Mouse (Mus musculus) macrophage (primary cell): ENCODE results near the gene Cd27. TPM values are rescaled to one million over a fixed set of nuclear protein-coding genes. Genes with fewer than 3 reads are reported as not detected.

Experiments used
- H3K27ac ChIP-seq: fragments of 350-480 bp; formaldehyde crosslinking; 2 replicates; pipeline ENCODE4 v1.9.0; 2021
- H3K36me3 ChIP-seq: fragments of 350-480 bp; formaldehyde crosslinking; 2 replicates; pipeline ENCODE4 v1.9.0; 2021; ENCODE audit errors: inconsistent target
- H3K4me3 ChIP-seq: fragments of 350-480 bp; formaldehyde crosslinking; 2 replicates; pipeline ENCODE4 v1.9.0; 2021; ENCODE audit errors: inconsistent target
- H3K79me2 ChIP-seq: fragments of 350-480 bp; formaldehyde crosslinking; 2 replicates; pipeline ENCODE4 v1.9.0; 2021; ENCODE audit errors: inconsistent target
- WGBS: methylation state at CpG from one replicate; pipeline ENCODE4 v1.1.7; 2026; ENCODE audit warnings: inconsistent platforms; ENCODE audit not compliant: missing documents; 5-methylcytosine and 5-hydroxymethylcytosine counted together
- polyA plus RNA-seq: library from polyadenylated mRNA; stranded (reverse); fragments of 250-400 nt; gene quantifications from 3 replicates; pipeline ENCODE4 v1.2.4, GENCODE M21; 2018; ENCODE audit warnings: inconsistent platforms

Cd27 gene
- polyA plus RNA-seq, 1 experiment from 2014 or later: not detected

GRCm38 (mm10) chr6:125233816-125234519, 2.8 kb downstream of the Cd27 start:
- Histone ChIP-seq H3K27ac (no peak overlapping the region), H3K36me3 (peaks cover 7% of the 10 kb centered on the region; the same call in 1 of the 2 replicates), H3K4me3 (no peak overlapping the region), H3K79me2 (no peaks in the 10 kb centered on the region)
- 47% methylated on average over 7 of the region's 7 CpGs for WGBS

- peak overlapping the region; percentile 95 for H3K27ac ChIP-seq
- peak overlapping the region; percentile 95; the same call in 1 of the 2 replicates for H3K4me3 ChIP-seq
- WGBS: 58% methylated on average over 6 of the region's 6 CpGs
- H3K79me2 ChIP-seq: no peaks in the 10 kb centered on the region
- peaks cover 21% of the 10 kb centered on the region; the same call in 1 of the 2 replicates for H3K36me3 ChIP-seq
Observed at GRCm38 (mm10) chr6:125232516-125232915, 4.3 kb downstream of the Cd27 start.

- 19% methylated on average over 4 of the region's 4 CpGs for WGBS
- Histone ChIP-seq H3K79me2 (no peaks in the 10 kb centered on the region), H3K36me3 (peaks cover 26% of the 10 kb centered on the region)
Observed at GRCm38 (mm10) chr6:125232045-125232437, 4.8 kb downstream of the Cd27 start.

GRCm38 (mm10) chr6:125231117-125232044, 5.4 kb downstream of the Cd27 start, which contains the start of gene Tapbpl:
Gene Tapbpl (minus strand): TSS chr6:125231860.
- peaks cover 33% of the 10 kb centered on the region for H3K36me3 ChIP-seq
- H3K79me2 ChIP-seq: no peaks in the 10 kb centered on the region
- WGBS: 2% methylated on average over 14 of the region's 16 CpGs
- peak within 1 kb of the TSS; percentile 95 for H3K27ac ChIP-seq
- peak within 1 kb of the TSS; percentile 95 for H3K4me3 ChIP-seq

More at GRCm38 (mm10) chr6:125232045-125232437, 4.8 kb downstream of the Cd27 start:
- Histone ChIP-seq H3K4me3 (peak overlapping the region; percentile 95), H3K27ac (peak overlapping the region; percentile 95)

- Histone ChIP-seq H3K79me2 (no peaks in the 10 kb centered on the region), H3K27ac (no peak overlapping the region), H3K36me3 (peaks cover 41% of the 10 kb centered on the region), H3K4me3 (no peak overlapping the region; the same call in 1 of the 2 replicates)
- WGBS: 68% methylated on average over 7 of the region's 9 CpGs
Observed at GRCm38 (mm10) chr6:125230571-125230970, 6.2 kb downstream of the Cd27 start.

- Histone ChIP-seq H3K79me2 (no peaks in the 10 kb centered on the region), H3K36me3 (peaks cover 69% of the 10 kb centered on the region), H3K27ac (no peak overlapping the region), H3K4me3 (no peak overlapping the region)
- 90% methylated on average over 5 of the region's 5 CpGs for WGBS
Observed at GRCm38 (mm10) chr6:125225518-125226115, 11.2 kb downstream of the Cd27 start.

- Histone ChIP-seq H3K36me3 (peaks cover 52% of the 10 kb centered on the region), H3K27ac (no peak overlapping the region), H3K4me3 (no peak overlapping the region), H3K79me2 (no peaks in the 10 kb centered on the region; the same call in 1 of the 2 replicates)
- 61% methylated on average over 3 of the region's 3 CpGs for WGBS
Observed at GRCm38 (mm10) chr6:125222577-125222976, 14.2 kb downstream of the Cd27 start.

- peaks cover 3% of the 10 kb centered on the region; the same call in 1 of the 2 replicates for H3K79me2 ChIP-seq
- no peak overlapping the region for H3K27ac ChIP-seq
- WGBS: 33% methylated on average over 2 of the region's 2 CpGs
- H3K36me3 ChIP-seq: peaks cover 48% of the 10 kb centered on the region
- H3K4me3 ChIP-seq: no peak overlapping the region
Observed at GRCm38 (mm10) chr6:125222146-125222545, 14.7 kb downstream of the Cd27 start.

GRCm38 (mm10) chr6:125221115-125221745, 15.6 kb downstream of the Cd27 start:
- no peak overlapping the region for H3K27ac ChIP-seq
- H3K4me3 ChIP-seq: no peak overlapping the region
- peaks cover 12% of the 10 kb centered on the region; the same call in 1 of the 2 replicates for H3K79me2 ChIP-seq
- H3K36me3 ChIP-seq: peaks cover 39% of the 10 kb centered on the region
- WGBS: 96% methylated on average over 18 of the region's 20 CpGs

- H3K27ac ChIP-seq: 0 out of 2 replicates have a peak overlapping the region, but pooled peaks have one; percentile 15
- no peak overlapping the region for H3K4me3 ChIP-seq
- H3K36me3 ChIP-seq: peaks cover 19% of the 10 kb centered on the region
- peaks cover 16% of the 10 kb centered on the region; the same call in 1 of the 2 replicates for H3K79me2 ChIP-seq
- WGBS: 11% methylated on average over 4 of the region's 4 CpGs
Observed at GRCm38 (mm10) chr6:125218963-125219362, 17.8 kb downstream of the Cd27 start.

- H3K36me3 ChIP-seq: peaks cover 10% of the 10 kb centered on the region; the same call in 1 of the 2 replicates
- H3K79me2 ChIP-seq: peaks cover 16% of the 10 kb centered on the region; the same call in 1 of the 2 replicates
- no peak overlapping the region for H3K4me3 ChIP-seq
- no peak overlapping the region for H3K27ac ChIP-seq
- 88% methylated on average over 11 of the region's 11 CpGs for WGBS
Observed at GRCm38 (mm10) chr6:125217899-125218298, 18.9 kb downstream of the Cd27 start.

- Histone ChIP-seq H3K4me3 (no peak overlapping the region), H3K27ac (no peak overlapping the region), H3K79me2 (peaks cover 16% of the 10 kb centered on the region; the same call in 1 of the 2 replicates), H3K36me3 (peaks cover 10% of the 10 kb centered on the region; the same call in 1 of the 2 replicates)
- 49% methylated on average over 2 of the region's 2 CpGs for WGBS
Observed at GRCm38 (mm10) chr6:125216898-125217297, 19.9 kb downstream of the Cd27 start.

- Histone ChIP-seq H3K27ac (peak within 1 kb of the TSS; percentile 44), H3K4me3 (peak within 1 kb of the TSS; percentile 59), H3K36me3 (0 out of 2 replicates have a peak, but pooled peaks cover 2% of the 10 kb centered on the region), H3K79me2 (peaks cover 16% of the 10 kb centered on the region; the same call in 1 of the 2 replicates)
- 1% methylated on average over 48 of the region's 48 CpGs for WGBS
Observed at GRCm38 (mm10) chr6:125215148-125215954, 21.5 kb downstream of the Cd27 start, which contains the start of gene Vamp1. Gene Vamp1 (plus strand): TSS chr6:125215551.
